Mouse (Mus musculus): ENCODE data around the gene Rhd.

- no peak for TF ChIP-seq CTCF (IDR thresholded peaks at IDR 0.05; ENCODE audit: low read depth)
- TF ChIP-seq EP300 (IDR thresholded peaks at IDR 0.05; ENCODE audit: low read depth), result no peak
These were observed 63.6 kb downstream of the Rhd start for GRCm38 (mm10) chr4:134927815-134928463.
